9 mouse cellular contexts compared by ENCODE assay signal in genomic region chr19:34551981-34552380, GRCm38 (mm10). TPM values are rescaled to one million over a fixed set of nuclear protein-coding genes. Genes with fewer than 3 reads are reported as not detected.
A peak's percentile ranks its signal among the peaks of the same experiment; 100 is the strongest.
DNase-seq lines count a peak whose midpoint lies in the region; ATAC-seq and TF ChIP-seq lines count a peak whose summit lies in the region.
"Had no signal": no experiment of that assay in that cellular context is flagged by ENCODE, and none has a peak within 500 bp of the region (broad histone marks: within the 10 kb centered on the region; RNA-seq: fewer than 3 reads in every experiment).

No protein-coding gene starts in this region.

- TF ChIP-seq CTCF in embryonic fibroblast, embryonic 13.5 days (IDR thresholded peaks at IDR 0.05; ENCODE audit: borderline replicate concordance, insufficient read depth, low read length) = no peak
- TF ChIP-seq CTCF in kidney, adult 2 months (conservative IDR thresholded peaks at IDR 0.05; ENCODE audit: insufficient read depth, insufficient read length, low read depth, low read length) = no peak
- no peak for TF ChIP-seq CTCF in lung, postnatal 0 days (IDR thresholded peaks at IDR 0.05)

- no peak overlapping the region for H3K4me3 ChIP-seq in hindbrain, embryonic 15.5 days
- no peak overlapping the region for H3K4me3 ChIP-seq in hindbrain, embryonic 10.5 days
- H3K4me3 ChIP-seq in embryonic fibroblast, embryonic 13.5 days (ENCODE audit: insufficient read depth, low read length) = peak overlapping the region; percentile 44
- H3K4me3 ChIP-seq in kidney, adult 2 months (ENCODE audit: insufficient read depth, low read depth, low read length) = peak overlapping the region; percentile 15; the same call in 1 of the 2 replicates
- no peak overlapping the region for H3K4me3 ChIP-seq in lung, postnatal 0 days (ENCODE audit: low read depth, low read length)

- no peak for DNase-seq in hindbrain, embryonic 10.5 days (ENCODE audit: low spot score)
- DNase-seq in kidney, adult 2 months = peak; percentile 84
- peak; percentile 73 for DNase-seq in lung, postnatal 0 days (ENCODE audit: low spot score)
- DNase-seq in frontal cortex, postnatal 25 days (ENCODE audit: low spot score in 2 of 2) = no peak
- no peak for DNase-seq in right cerebral cortex, postnatal 4 days
- DNase-seq in layer of hippocampus, adult 8-10 months (ENCODE audit: low spot score in 2 of 2) = no peak
- DNase-seq: cerebellum, postnatal 10 days had no signal

- no peak for ATAC-seq in hindbrain, embryonic 15.5 days (ENCODE audit: low FRiP score, low read depth)
- ATAC-seq in lung, postnatal 0 days = peak; percentile 53

- H3K27ac ChIP-seq in hindbrain, embryonic 15.5 days (replicated peaks) = no peak overlapping the region
- no peak overlapping the region for H3K27ac ChIP-seq in hindbrain, embryonic 10.5 days
- H3K27ac ChIP-seq in embryonic fibroblast, embryonic 13.5 days (ENCODE audit: insufficient read depth, low read length) = peak overlapping the region; percentile 95
- H3K27ac ChIP-seq in kidney, adult 2 months (ENCODE audit: insufficient read depth, low read depth, low read length) = peak overlapping the region; percentile 95
- peak overlapping the region; percentile 48 for H3K27ac ChIP-seq in lung, postnatal 0 days (ENCODE audit: low read length)

- H3K9ac ChIP-seq in hindbrain, embryonic 15.5 days = no peak overlapping the region
- no peak overlapping the region for H3K9ac ChIP-seq in lung, postnatal 0 days (replicated peaks; ENCODE audit: low read depth)

- H3K9me3 ChIP-seq in hindbrain, embryonic 15.5 days = no peaks in the 10 kb centered on the region
- H3K9me3 ChIP-seq in hindbrain, embryonic 10.5 days = no peaks in the 10 kb centered on the region
- H3K9me3 ChIP-seq in lung, postnatal 0 days (ENCODE audit: low read length) = no peaks in the 10 kb centered on the region; the same call in 1 of the 2 replicates

- TF ChIP-seq POLR2A in embryonic fibroblast, embryonic 13.5 days (IDR thresholded peaks at IDR 0.05; ENCODE audit: low read depth, low read length) = no peak
- TF ChIP-seq POLR2A in kidney, adult 2 months (IDR thresholded peaks at IDR 0.05; ENCODE audit: low read depth, low read length) = no peak

- H3K4me2 ChIP-seq in hindbrain, embryonic 15.5 days = peak overlapping the region; percentile 3; the same call in 1 of the 2 replicates
- H3K4me2 ChIP-seq in lung, postnatal 0 days (replicated peaks; ENCODE audit: low read depth, low read length) = peak overlapping the region; percentile 17; the same call in 1 of the 2 replicates

- WGBS in hindbrain, embryonic 15.5 days = 73% methylated on average over 5 of the region's 5 CpGs
- 78% methylated on average over 5 of the region's 5 CpGs for WGBS in hindbrain, embryonic 10.5 days
- WGBS in kidney, adult 2 months = 9% methylated on average over 5 of the region's 5 CpGs
- WGBS in lung, postnatal 0 days = 26% methylated on average over 5 of the region's 5 CpGs

- TF ChIP-seq EP300 in lung, postnatal 0 days (IDR thresholded peaks at IDR 0.05) = peak; percentile 96

- H3K4me1 ChIP-seq in hindbrain, embryonic 15.5 days (replicated peaks) = peaks cover 5% of the 10 kb centered on the region
- H3K4me1 ChIP-seq in hindbrain, embryonic 10.5 days (replicated peaks) = peaks cover 5% of the 10 kb centered on the region; the same call in 1 of the 2 replicates
- H3K4me1 ChIP-seq in embryonic fibroblast, embryonic 13.5 days (ENCODE audit: control insufficient read depth, insufficient read depth, low read length) = peaks cover 9% of the 10 kb centered on the region
- H3K4me1 ChIP-seq in kidney, adult 2 months (ENCODE audit: control insufficient read depth, insufficient read depth, low read length) = peaks cover 6% of the 10 kb centered on the region; the same call in 1 of the 2 replicates
- H3K4me1 ChIP-seq in lung, postnatal 0 days (ENCODE audit: insufficient read depth, low read depth, low read length) = peaks cover 6% of the 10 kb centered on the region

- H3K27me3 ChIP-seq in hindbrain, embryonic 15.5 days = no peaks in the 10 kb centered on the region
- H3K27me3 ChIP-seq in hindbrain, embryonic 10.5 days (ENCODE audit: insufficient read depth, poor library complexity, severe bottlenecking) = no peaks in the 10 kb centered on the region
- H3K27me3 ChIP-seq in kidney, adult 2 months (replicated peaks; ENCODE audit: control insufficient read depth, insufficient read depth, low read length) = no peaks in the 10 kb centered on the region
- no peaks in the 10 kb centered on the region for H3K27me3 ChIP-seq in lung, postnatal 0 days (replicated peaks; ENCODE audit: insufficient read depth, low read length)

- H3K36me3 ChIP-seq in hindbrain, embryonic 15.5 days = no peaks in the 10 kb centered on the region
- no peaks in the 10 kb centered on the region for H3K36me3 ChIP-seq in hindbrain, embryonic 10.5 days
- H3K36me3 ChIP-seq in kidney, adult 2 months (ENCODE audit: control insufficient read depth, insufficient read depth, low read length) = no peaks in the 10 kb centered on the region; the same call in 1 of the 2 replicates
- no peaks in the 10 kb centered on the region for H3K36me3 ChIP-seq in lung, postnatal 0 days (ENCODE audit: insufficient read depth, low read length)

RNA-seq across cellular contexts. Expression of gene Ifit2, which starts 1.5 kb away (rescaled TPM):
- 5.8 and 6.7 TPM in 2 replicates for polyA plus RNA-seq in hindbrain, embryonic 15.5 days (2015; fragmentation: Nextera tagmentation; extraction: Ambion mirVana)
- polyA plus RNA-seq in hindbrain, embryonic 10.5 days (2016; fragmentation: Nextera tagmentation; extraction: Ambion mirVana) = 2.1 and 4.3 TPM in 2 replicates
- polyA plus RNA-seq in embryonic fibroblast, embryonic 13.5 days (2011; ENCODE audit: insufficient read length, low read depth, missing spikeins) = 13.2 and 17.6 TPM in 2 replicates
- polyA plus RNA-seq in kidney, adult 2 months (2012; rRNA removed) = 3.4 and 4.0 TPM in 2 replicates
- polyA plus RNA-seq in lung, postnatal 0 days (2015; fragmentation: Nextera tagmentation; extraction: Ambion mirVana) = 9.1 and 10.7 TPM in 2 replicates
- 1 to 10 TPM; 4.6 to 9.0 (median 6.7) TPM for total RNA-seq in layer of hippocampus, adult 8-10 months (2022)

RNA-seq across cellular contexts. Expression of gene Lipa, which starts 24.7 kb away (rescaled TPM):
- polyA plus RNA-seq in hindbrain, embryonic 15.5 days (2015; fragmentation: Nextera tagmentation; extraction: Ambion mirVana) = 22.1 and 22.9 TPM in 2 replicates
- 21.9 and 23.2 TPM in 2 replicates for polyA plus RNA-seq in hindbrain, embryonic 10.5 days (2016; fragmentation: Nextera tagmentation; extraction: Ambion mirVana)
- polyA plus RNA-seq in embryonic fibroblast, embryonic 13.5 days (2011; ENCODE audit: insufficient read length, low read depth, missing spikeins) = 66.0 and 68.3 TPM in 2 replicates
- 210 and 240 TPM in 2 replicates for polyA plus RNA-seq in kidney, adult 2 months (2012; rRNA removed)
- polyA plus RNA-seq in lung, postnatal 0 days (2015; fragmentation: Nextera tagmentation; extraction: Ambion mirVana) = 46.4 and 54.9 TPM in 2 replicates
- 10 to 100 TPM; 19.3 to 28.7 (median 24.5) TPM for total RNA-seq in layer of hippocampus, adult 8-10 months (2022)

RNA-seq across cellular contexts. Expression of gene Ifit3, which starts 31.4 kb away (rescaled TPM):
- 1.1 and 3.2 TPM in 2 replicates for polyA plus RNA-seq in hindbrain, embryonic 15.5 days (2015; fragmentation: Nextera tagmentation; extraction: Ambion mirVana)
- polyA plus RNA-seq in hindbrain, embryonic 10.5 days (2016; fragmentation: Nextera tagmentation; extraction: Ambion mirVana) = 0.20 and 0.41 TPM in 2 replicates
- polyA plus RNA-seq in embryonic fibroblast, embryonic 13.5 days (2011; ENCODE audit: insufficient read length, low read depth, missing spikeins) = 11.6 and 15.3 TPM in 2 replicates
- 11.5 and 16.8 TPM in 2 replicates for polyA plus RNA-seq in kidney, adult 2 months (2012; rRNA removed)
- 7.1 and 9.6 TPM in 2 replicates for polyA plus RNA-seq in lung, postnatal 0 days (2015; fragmentation: Nextera tagmentation; extraction: Ambion mirVana)
- total RNA-seq in layer of hippocampus, adult 8-10 months (2022) = 10 to 100 TPM in 2 of 4 experiments, 1 to 10 TPM in 2; 4.1 to 20.9 (median 10.0) TPM

RNA-seq across cellular contexts. Expression of gene Ifit1bl1, which starts 49.8 kb away (rescaled TPM):
- polyA plus RNA-seq in hindbrain, embryonic 15.5 days (2015; fragmentation: Nextera tagmentation; extraction: Ambion mirVana) = 1.1 and 1.4 TPM in 2 replicates
- not detected in 2 replicates for polyA plus RNA-seq in hindbrain, embryonic 10.5 days (2016; fragmentation: Nextera tagmentation; extraction: Ambion mirVana)
- polyA plus RNA-seq in embryonic fibroblast, embryonic 13.5 days (2011; ENCODE audit: insufficient read length, low read depth, missing spikeins) = 0.40 and 0.48 TPM in 2 replicates
- polyA plus RNA-seq in kidney, adult 2 months (2012; rRNA removed) = 0.56 and 1.4 TPM in 2 replicates
- polyA plus RNA-seq in lung, postnatal 0 days (2015; fragmentation: Nextera tagmentation; extraction: Ambion mirVana) = 0.90 and 1.1 TPM in 2 replicates
- total RNA-seq in layer of hippocampus, adult 8-10 months (2022) = 1 to 10 TPM; 1.3 to 2.1 (median 1.6) TPM

RNA-seq across cellular contexts. Expression of gene Ifit3b, which starts 55.8 kb away (rescaled TPM):
- 0.34 and 1.1 TPM in 2 replicates for polyA plus RNA-seq in hindbrain, embryonic 15.5 days (2015; fragmentation: Nextera tagmentation; extraction: Ambion mirVana)
- not detected in 2 replicates for polyA plus RNA-seq in hindbrain, embryonic 10.5 days (2016; fragmentation: Nextera tagmentation; extraction: Ambion mirVana)
- 3.4 and 3.6 TPM in 2 replicates for polyA plus RNA-seq in embryonic fibroblast, embryonic 13.5 days (2011; ENCODE audit: insufficient read length, low read depth, missing spikeins)
- polyA plus RNA-seq in kidney, adult 2 months (2012; rRNA removed) = 3.4 and 6.0 TPM in 2 replicates
- 2.0 and 2.3 TPM in 2 replicates for polyA plus RNA-seq in lung, postnatal 0 days (2015; fragmentation: Nextera tagmentation; extraction: Ambion mirVana)
- total RNA-seq in layer of hippocampus, adult 8-10 months (2022) = 1 to 10 TPM; 2.5 to 8.8 (median 4.8) TPM

Comparison
In these comparisons a context has a peak if more than half of its experiments do, and no peak if none do; other contexts are left out.
1. H3K27ac ChIP-seq: peak in embryonic fibroblast, embryonic 13.5 days (single experiment), kidney, adult 2 months (single experiment) and lung, postnatal 0 days (single experiment); none in hindbrain, embryonic 15.5 days (single experiment) and hindbrain, embryonic 10.5 days (single experiment).
2. H3K4me3 ChIP-seq: peak in embryonic fibroblast, embryonic 13.5 days (single experiment) and kidney, adult 2 months (single experiment); none in hindbrain, embryonic 15.5 days (single experiment), hindbrain, embryonic 10.5 days (single experiment) and lung, postnatal 0 days (single experiment).
3. DNase-seq: peak in kidney, adult 2 months (single experiment) and lung, postnatal 0 days (single experiment); none in hindbrain, embryonic 10.5 days (single experiment), frontal cortex, postnatal 25 days (0 of 2), right cerebral cortex, postnatal 4 days (single experiment) and layer of hippocampus, adult 8-10 months (0 of 2).